Mouse (Mus musculus) spleen, adult 2 months (tissue): Measurements from ENCODE around the gene Zfp3.

Experiments used
- CTCF ChIP-seq: fragments of 200-500 bp; IDR thresholded peaks from 2 replicates; pipeline ENCODE4 v1.5.1; 2011; ENCODE audit warnings: mild to moderate bottlenecking, inconsistent platforms; ENCODE audit not compliant: insufficient read depth, insufficient read length, insufficient replicate concordance; ENCODE audit errors: extremely low read depth
- POLR2A ChIP-seq: fragments of 200-500 bp; IDR thresholded peaks from 2 replicates; pipeline ENCODE4 v1.6.1; 2011; ENCODE audit warnings: low read depth, low read length, inconsistent platforms

GRCm38 (mm10) chr11:70803711-70804200 lies 39.7 kb downstream of the Zfp3 start:
- TF ChIP-seq POLR2A = no peak
- TF ChIP-seq CTCF = no peak
